Mouse (Mus musculus): ENCODE measurements around the gene Pmpcb. TPM values are rescaled to one million over a fixed set of nuclear protein-coding genes. Genes with fewer than 3 reads are reported as not detected.

Gene Pmpcb
- polyA plus RNA-seq, 1 experiment from 2014 or later, result 43.6 TPM

- Histone ChIP-seq H3K4me2 (ENCODE audit: low read depth, low read length) (no peak overlapping the region), H3K36me3 (replicated peaks; ENCODE audit: insufficient read depth, low read length) (no peaks in the 10 kb centered on the region), H3K27me3 (ENCODE audit: insufficient read depth, low read length) (no peaks in the 10 kb centered on the region), H3K4me1 (ENCODE audit: insufficient read depth) (no peaks in the 10 kb centered on the region), H3K9me3 (ENCODE audit: low read length) (no peaks in the 10 kb centered on the region), H3K4me3 (ENCODE audit: low read depth, low read length) (no peak overlapping the region), H3K27ac (ENCODE audit: low read depth) (no peak overlapping the region), H3K9ac (replicated peaks) (no peak overlapping the region)
- TF ChIP-seq EP300 (IDR thresholded peaks at IDR 0.05; ENCODE audit: low read depth) (no peak), CTCF (IDR thresholded peaks at IDR 0.05; ENCODE audit: low read depth) (no peak)
- 70% methylated on average over 7 of the region's 7 CpGs for WGBS (ENCODE audit: insufficient replicate concordance)
- no peak for DNase-seq
- no peak for ATAC-seq
These were observed 12.1 kb upstream of the Pmpcb start for GRCm38 (mm10) chr5:21724872-21725271.

GRCm38 (mm10) chr5:21729107-21729506 is 7.8 kb upstream of the Pmpcb start:
- Histone ChIP-seq H3K4me3 (ENCODE audit: low read depth, low read length) (no peak overlapping the region), H3K4me2 (ENCODE audit: low read depth, low read length) (no peak overlapping the region), H3K9ac (replicated peaks) (no peak overlapping the region), H3K4me1 (ENCODE audit: insufficient read depth) (no peaks in the 10 kb centered on the region), H3K27ac (ENCODE audit: low read depth) (no peak overlapping the region), H3K27me3 (ENCODE audit: insufficient read depth, low read length) (no peaks in the 10 kb centered on the region), H3K36me3 (replicated peaks; ENCODE audit: insufficient read depth, low read length) (no peaks in the 10 kb centered on the region), H3K9me3 (ENCODE audit: low read length) (no peaks in the 10 kb centered on the region)
- no peak for ATAC-seq
- DNase-seq, result no peak
- WGBS (ENCODE audit: insufficient replicate concordance), result 70% methylated on average over 5 of the region's 5 CpGs
- TF ChIP-seq EP300 (IDR thresholded peaks at IDR 0.05; ENCODE audit: low read depth), result no peak

- DNase-seq (no peak), ATAC-seq (no peak)
- no peaks in the 10 kb centered on the region for H3K9me3 ChIP-seq (ENCODE audit: low read length)
- H3K4me2 ChIP-seq (ENCODE audit: low read depth, low read length), result no peak overlapping the region
- no peak overlapping the region for H3K27ac ChIP-seq (ENCODE audit: low read depth)
- 88% methylated on average over 3 of the region's 3 CpGs for WGBS (ENCODE audit: insufficient replicate concordance)
- no peak overlapping the region for H3K4me3 ChIP-seq (ENCODE audit: low read depth, low read length)
- no peaks in the 10 kb centered on the region for H3K4me1 ChIP-seq (ENCODE audit: insufficient read depth)
- no peak overlapping the region for H3K9ac ChIP-seq (replicated peaks)
- TF ChIP-seq CTCF (IDR thresholded peaks at IDR 0.05; ENCODE audit: low read depth) (no peak), EP300 (IDR thresholded peaks at IDR 0.05; ENCODE audit: low read depth) (no peak)
- no peaks in the 10 kb centered on the region for H3K27me3 ChIP-seq (ENCODE audit: insufficient read depth, low read length)
- no peaks in the 10 kb centered on the region for H3K36me3 ChIP-seq (replicated peaks; ENCODE audit: insufficient read depth, low read length)
These were observed 4.6 kb upstream of the Pmpcb start for GRCm38 (mm10) chr5:21732177-21732911.

- DNase-seq, result no peak
- WGBS (ENCODE audit: insufficient replicate concordance), result 62% methylated on average over 8 of the region's 8 CpGs
- Histone ChIP-seq H3K9ac (replicated peaks) (no peak overlapping the region), H3K27me3 (ENCODE audit: insufficient read depth, low read length) (no peaks in the 10 kb centered on the region), H3K9me3 (ENCODE audit: low read length) (no peaks in the 10 kb centered on the region), H3K4me1 (ENCODE audit: insufficient read depth) (peaks cover 3% of the 10 kb centered on the region), H3K27ac (ENCODE audit: low read depth) (no peak overlapping the region), H3K36me3 (replicated peaks; ENCODE audit: insufficient read depth, low read length) (no peaks in the 10 kb centered on the region), H3K4me3 (ENCODE audit: low read depth, low read length) (no peak overlapping the region), H3K4me2 (ENCODE audit: low read depth, low read length) (no peak overlapping the region)
- no peak for ATAC-seq
- TF ChIP-seq EP300 (IDR thresholded peaks at IDR 0.05; ENCODE audit: low read depth), result no peak
- TF ChIP-seq CTCF (IDR thresholded peaks at IDR 0.05; ENCODE audit: low read depth), result peak; percentile 47
These were observed 4.0 kb upstream of the Pmpcb start for GRCm38 (mm10) chr5:21732930-21733329.

- H3K27ac ChIP-seq (ENCODE audit: low read depth), result no peak overlapping the region
- H3K4me1 ChIP-seq (ENCODE audit: insufficient read depth), result peaks cover 9% of the 10 kb centered on the region
- 76% methylated on average over 20 of the region's 20 CpGs for WGBS (ENCODE audit: insufficient replicate concordance)
- peaks cover 8% of the 10 kb centered on the region; the same call in 1 of the 2 replicates for H3K36me3 ChIP-seq (replicated peaks; ENCODE audit: insufficient read depth, low read length)
- no peaks in the 10 kb centered on the region for H3K27me3 ChIP-seq (ENCODE audit: insufficient read depth, low read length)
- TF ChIP-seq EP300 (IDR thresholded peaks at IDR 0.05; ENCODE audit: low read depth), result no peak
- TF ChIP-seq CTCF (IDR thresholded peaks at IDR 0.05; ENCODE audit: low read depth), result no peak
- H3K4me3 ChIP-seq (ENCODE audit: low read depth, low read length), result peak overlapping the region; percentile 42
- no peak overlapping the region for H3K9ac ChIP-seq (replicated peaks)
- no peak for ATAC-seq
- H3K4me2 ChIP-seq (ENCODE audit: low read depth, low read length), result peak overlapping the region; percentile 56
- no peak for DNase-seq
- no peaks in the 10 kb centered on the region for H3K9me3 ChIP-seq (ENCODE audit: low read length)
These were observed 1.8 kb upstream of the Pmpcb start for GRCm38 (mm10) chr5:21735100-21735499.

- peaks cover 9% of the 10 kb centered on the region for H3K4me1 ChIP-seq (ENCODE audit: insufficient read depth)
- TF ChIP-seq CTCF (IDR thresholded peaks at IDR 0.05; ENCODE audit: low read depth) (peak; percentile 87), EP300 (IDR thresholded peaks at IDR 0.05; ENCODE audit: low read depth) (no peak)
- H3K4me2 ChIP-seq (ENCODE audit: low read depth, low read length), result peak overlapping the region; percentile 56
- peak overlapping the region; percentile 42 for H3K4me3 ChIP-seq (ENCODE audit: low read depth, low read length)
- peak; percentile 86 for DNase-seq
- peaks cover 11% of the 10 kb centered on the region for H3K36me3 ChIP-seq (replicated peaks; ENCODE audit: insufficient read depth, low read length)
- no peaks in the 10 kb centered on the region for H3K27me3 ChIP-seq (ENCODE audit: insufficient read depth, low read length)
- no peaks in the 10 kb centered on the region for H3K9me3 ChIP-seq (ENCODE audit: low read length)
- 16% methylated on average over 10 of the region's 10 CpGs for WGBS (ENCODE audit: insufficient replicate concordance)
- ATAC-seq, result peak; percentile 50
- H3K27ac ChIP-seq (ENCODE audit: low read depth), result no peak overlapping the region
- no peak overlapping the region for H3K9ac ChIP-seq (replicated peaks)
These were observed 1.4 kb upstream of the Pmpcb start for GRCm38 (mm10) chr5:21735584-21735983.
